Mouse (Mus musculus): Measurements from ENCODE around the gene Astn2.

DNA sequence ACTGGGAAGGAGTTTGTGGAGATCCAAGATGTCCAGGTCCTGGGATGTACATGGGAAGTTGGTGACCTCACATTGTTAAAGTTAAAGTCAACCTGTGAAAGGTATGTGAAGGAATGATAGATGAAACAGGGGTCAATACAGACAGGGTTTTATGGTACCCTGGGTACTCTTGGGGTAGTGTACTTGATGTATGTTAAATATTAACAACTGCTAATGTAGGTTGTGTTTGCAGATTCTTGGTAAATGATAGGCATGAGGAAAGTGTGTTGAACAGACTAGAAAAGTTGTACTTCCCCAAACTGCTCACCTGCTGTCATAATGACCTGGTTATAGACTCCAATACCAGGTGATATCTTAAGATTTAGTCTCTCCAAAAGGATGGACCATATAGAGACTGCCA, 539.9 kb downstream of the Astn2 start:
- no peak for TF ChIP-seq CTCF (IDR thresholded peaks at IDR 0.05)
- no peak for TF ChIP-seq EP300 (IDR thresholded peaks at IDR 0.05)
